Comparison of ENCODE assay signal across 7 mouse cellular contexts in the genomic region with DNA sequence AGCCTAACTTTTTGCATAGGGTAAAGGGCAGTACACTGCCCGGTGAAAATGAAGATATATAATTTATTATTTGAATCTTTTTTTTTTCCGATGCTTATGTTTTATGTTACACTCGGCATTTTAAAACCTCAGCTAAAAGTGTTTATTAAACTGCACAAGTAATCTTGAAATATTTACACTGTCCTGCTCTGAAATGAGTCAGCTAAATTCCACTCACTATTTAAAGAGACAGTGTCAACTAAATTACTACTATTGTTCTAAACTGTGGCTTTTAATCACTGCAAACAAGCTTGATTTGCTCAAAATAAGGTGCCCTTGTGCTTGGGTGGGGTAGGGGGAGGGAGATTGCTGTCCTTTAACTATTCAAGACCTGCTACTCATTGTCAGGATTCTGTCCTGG. TPM values are rescaled to one million over a fixed set of nuclear protein-coding genes. Genes with fewer than 3 reads are reported as not detected.
DNase-seq lines count a peak whose midpoint lies in the region; ATAC-seq and TF ChIP-seq lines count a peak whose summit lies in the region.

No protein-coding gene starts in this region.

- peaks cover 9% of the 10 kb centered on the region for H3K4me1 ChIP-seq in spleen, adult 2 months (ENCODE audit: control insufficient read depth, insufficient read depth, insufficient read length)
- H3K4me1 ChIP-seq in embryonic fibroblast, embryonic 13.5 days (ENCODE audit: control insufficient read depth, insufficient read depth, low read length), result peaks cover 3% of the 10 kb centered on the region; the same call in 1 of the 2 replicates
- H3K4me1 ChIP-seq in limb, embryonic 13.5 days, result peaks cover 22% of the 10 kb centered on the region
- peaks cover 3% of the 10 kb centered on the region; the same call in 1 of the 2 replicates for H3K4me1 ChIP-seq in stomach, postnatal 0 days (replicated peaks; ENCODE audit: control insufficient read depth, insufficient read depth)

- no peaks in the 10 kb centered on the region for H3K9me3 ChIP-seq in limb, embryonic 13.5 days
- H3K9me3 ChIP-seq in stomach, postnatal 0 days (ENCODE audit: control insufficient read depth, low read length), result no peaks in the 10 kb centered on the region

- TF ChIP-seq CTCF in spleen, adult 2 months (IDR thresholded peaks at IDR 0.05; ENCODE audit: extremely low read depth, insufficient read depth, insufficient read length, insufficient replicate concordance), result no peak
- no peak for TF ChIP-seq CTCF in embryonic fibroblast, embryonic 13.5 days (IDR thresholded peaks at IDR 0.05; ENCODE audit: borderline replicate concordance, insufficient read depth, low read length)
- TF ChIP-seq CTCF in stomach, postnatal 0 days (IDR thresholded peaks at IDR 0.05; ENCODE audit: low read depth), result no peak

- H3K27ac ChIP-seq in spleen, adult 2 months (ENCODE audit: insufficient read depth, low read length), result no peak overlapping the region
- peak overlapping the region; percentile 64 for H3K27ac ChIP-seq in embryonic fibroblast, embryonic 13.5 days (ENCODE audit: insufficient read depth, low read length)
- H3K27ac ChIP-seq in limb, embryonic 13.5 days, result no peak overlapping the region
- peak overlapping the region; percentile 67 for H3K27ac ChIP-seq in stomach, postnatal 0 days (replicated peaks)

- 0 out of 2 replicates have a peak overlapping the region, but pooled peaks have one; percentile 46 for H3K9ac ChIP-seq in limb, embryonic 13.5 days
- H3K9ac ChIP-seq in stomach, postnatal 0 days (ENCODE audit: low read length), result peak overlapping the region; percentile 45

- H3K27me3 ChIP-seq in spleen, adult 2 months (ENCODE audit: control insufficient read depth, insufficient read depth, low read length), result no peaks in the 10 kb centered on the region
- no peaks in the 10 kb centered on the region for H3K27me3 ChIP-seq in limb, embryonic 13.5 days
- H3K27me3 ChIP-seq in stomach, postnatal 0 days (ENCODE audit: control insufficient read depth, insufficient read depth, low read length), result no peaks in the 10 kb centered on the region

- TF ChIP-seq POLR2A in spleen, adult 2 months (IDR thresholded peaks at IDR 0.05; ENCODE audit: low read depth, low read length), result no peak
- TF ChIP-seq POLR2A in embryonic fibroblast, embryonic 13.5 days (IDR thresholded peaks at IDR 0.05; ENCODE audit: low read depth, low read length), result no peak

- peaks cover 14% of the 10 kb centered on the region for H3K36me3 ChIP-seq in spleen, adult 2 months (ENCODE audit: control insufficient read depth, insufficient read depth, low read length)
- H3K36me3 ChIP-seq in limb, embryonic 13.5 days, result peaks cover 22% of the 10 kb centered on the region
- H3K36me3 ChIP-seq in stomach, postnatal 0 days (ENCODE audit: control insufficient read depth, insufficient read depth, low read length), result peaks cover 5% of the 10 kb centered on the region; the same call in 1 of the 2 replicates

- ATAC-seq in limb, embryonic 13.5 days (ENCODE audit: low FRiP score, low read depth), result no peak
- ATAC-seq in stomach, postnatal 0 days (ENCODE audit: low FRiP score, low TSS enrichment), result no peak

- peak overlapping the region; percentile 14; the same call in 1 of the 2 replicates for H3K4me3 ChIP-seq in spleen, adult 2 months (ENCODE audit: extremely low read depth, insufficient read depth, insufficient read length)
- H3K4me3 ChIP-seq in embryonic fibroblast, embryonic 13.5 days (ENCODE audit: insufficient read depth, low read length), result peak overlapping the region; percentile 94
- H3K4me3 ChIP-seq in limb, embryonic 13.5 days, result peak overlapping the region; percentile 95
- H3K4me3 ChIP-seq in stomach, postnatal 0 days (ENCODE audit: low read depth, low read length), result peak overlapping the region; percentile 97

- TF ChIP-seq EP300 in stomach, postnatal 0 days (optimal IDR thresholded peaks at IDR 0.05), result no peak

- H3K4me2 ChIP-seq in limb, embryonic 13.5 days (replicated peaks), result peak overlapping the region; percentile 76
- H3K4me2 ChIP-seq in stomach, postnatal 0 days (replicated peaks; ENCODE audit: low read depth), result peak overlapping the region; percentile 53

- no peak for DNase-seq in spleen, adult 2 months (ENCODE audit: low read depth in 1 of 2, low spot score in 2 of 2)
- no peak for DNase-seq in spleen, postnatal 36 days (ENCODE audit: low spot score in 2 of 2)
- no peak for DNase-seq in stomach, postnatal 0 days (ENCODE audit: low spot score)
- no peak for DNase-seq in adrenal gland, adult 2 months
- DNase-seq in ovary, postnatal 36 days (ENCODE audit: low spot score), result no peak

- 14% methylated on average over 3 of the region's 3 CpGs for WGBS in spleen, adult 2 months
- 39% methylated on average over 3 of the region's 3 CpGs for WGBS in limb, embryonic 13.5 days
- 3% methylated on average over 3 of the region's 3 CpGs for WGBS in stomach, postnatal 0 days

RNA-seq across cellular contexts. Expression of gene Zfand5, which starts 2.6 kb away (rescaled TPM):
- 6.3 and 12.0 TPM in 2 replicates for polyA plus RNA-seq in spleen, adult 2 months (2012; rRNA removed)
- 66.0 and 87.6 TPM in 2 replicates for polyA plus RNA-seq in embryonic fibroblast, embryonic 13.5 days (2011; ENCODE audit: insufficient read length, low read depth, missing spikeins)
- polyA plus RNA-seq in limb, embryonic 13.5 days (2015; fragmentation: Nextera tagmentation; extraction: Ambion mirVana), result 94.9 and 100 TPM in 2 replicates
- polyA plus RNA-seq in stomach, postnatal 0 days (2015; fragmentation: Nextera tagmentation; extraction: Ambion mirVana), result 82.5 and 93.5 TPM in 2 replicates
- total RNA-seq in adrenal gland, adult 2 months (2021), result 100 to 1,000 TPM; 171 to 173 TPM
- polyA plus RNA-seq in adrenal gland, adult 2 months (2012; rRNA removed), result 61.3 and 69.8 TPM in 2 replicates

Comparison
In these comparisons a context has a peak if more than half of its experiments do, and no peak if none do; other contexts are left out.
1. H3K27ac ChIP-seq: peak in embryonic fibroblast, embryonic 13.5 days (single experiment) and stomach, postnatal 0 days (single experiment); none in spleen, adult 2 months (single experiment) and limb, embryonic 13.5 days (single experiment).
2. H3K4me3 ChIP-seq: peak in every context shown above with its lines; median percentile 97 in stomach, postnatal 0 days; 95 in limb, embryonic 13.5 days; 94 in embryonic fibroblast, embryonic 13.5 days; 14 in spleen, adult 2 months.